Comparison of ENCODE assay signal across 9 mouse cellular contexts in genomic region chr6:72553079-72553412, GRCm38 (mm10). TPM values are rescaled to one million over a fixed set of nuclear protein-coding genes. Genes with fewer than 3 reads are reported as not detected.
DNase-seq lines count a peak whose midpoint lies in the region; ATAC-seq and TF ChIP-seq lines count a peak whose summit lies in the region.
"Had no signal": no experiment of that assay in that cellular context is flagged by ENCODE, and none has a peak within 500 bp of the region (broad histone marks: within the 10 kb centered on the region; RNA-seq: fewer than 3 reads in every experiment).

No protein-coding gene starts in this region.

- peaks cover 31% of the 10 kb centered on the region for H3K79me3 ChIP-seq in C2C12 (ENCODE audit: low read depth)

- H3K27ac ChIP-seq in heart, embryonic 10.5 days = peak overlapping the region; percentile 90
- peak overlapping the region; percentile 76 for H3K27ac ChIP-seq in forebrain, embryonic 12.5 days
- peak overlapping the region; percentile 65 for H3K27ac ChIP-seq in liver, embryonic 13.5 days

- TF ChIP-seq CTCF in C2C12 (IDR thresholded peaks at IDR 0.05; ENCODE audit: control insufficient read depth, insufficient read depth, insufficient read length) = no peak

- H3K36me3 ChIP-seq in heart, embryonic 10.5 days = no peaks in the 10 kb centered on the region
- peaks cover 17% of the 10 kb centered on the region for H3K36me3 ChIP-seq in C2C12 (ENCODE audit: control insufficient read depth, insufficient read depth)
- H3K36me3 ChIP-seq in forebrain, embryonic 12.5 days (replicated peaks) = no peaks in the 10 kb centered on the region
- no peaks in the 10 kb centered on the region for H3K36me3 ChIP-seq in liver, embryonic 13.5 days

- peak overlapping the region; percentile 57 for H3K4me3 ChIP-seq in heart, embryonic 10.5 days
- peak overlapping the region; percentile 18 for H3K4me3 ChIP-seq in C2C12 (ENCODE audit: insufficient read depth, poor library complexity, severe bottlenecking)
- H3K4me3 ChIP-seq in forebrain, embryonic 12.5 days (replicated peaks) = peak overlapping the region; percentile 41
- peak overlapping the region; percentile 53 for H3K4me3 ChIP-seq in liver, embryonic 13.5 days (replicated peaks)

- no peak for DNase-seq in heart, embryonic 10.5 days (ENCODE audit: low spot score)
- no peak for DNase-seq in heart, postnatal 4 days
- DNase-seq in liver, embryonic 13.5 days = no peak
- DNase-seq in ovary, adult 18-20 months (ENCODE audit: low spot score) = no peak
- no peak for DNase-seq in embryo, embryonic 10.5 days (ENCODE audit: low spot score)
- DNase-seq in yolk sac, embryonic 10.5 days (ENCODE audit: low spot score) = no peak
- DNase-seq: cerebellum, adult 9-11 months had no signal

- H3K79me2 ChIP-seq in C2C12 (ENCODE audit: control insufficient read depth, insufficient read depth) = peaks cover 62% of the 10 kb centered on the region

- ATAC-seq in forebrain, embryonic 12.5 days (ENCODE audit: low FRiP score) = no peak
- ATAC-seq in liver, embryonic 13.5 days (ENCODE audit: low read depth) = peak; percentile 8; the same call in 1 of the 2 replicates

- peaks cover 33% of the 10 kb centered on the region for H3K4me1 ChIP-seq in heart, embryonic 10.5 days
- H3K4me1 ChIP-seq in forebrain, embryonic 12.5 days = peaks cover 17% of the 10 kb centered on the region
- peaks cover 53% of the 10 kb centered on the region for H3K4me1 ChIP-seq in liver, embryonic 13.5 days (replicated peaks)

- 20% methylated on average over 8 of the region's 8 CpGs for WGBS in heart, embryonic 10.5 days
- WGBS in forebrain, embryonic 12.5 days = 17% methylated on average over 8 of the region's 8 CpGs
- WGBS in liver, embryonic 13.5 days (ENCODE audit: insufficient replicate concordance) = 21% methylated on average over 8 of the region's 8 CpGs

- no peaks in the 10 kb centered on the region for H3K9me3 ChIP-seq in heart, embryonic 10.5 days
- no peaks in the 10 kb centered on the region for H3K9me3 ChIP-seq in forebrain, embryonic 12.5 days
- H3K9me3 ChIP-seq in liver, embryonic 13.5 days (replicated peaks) = no peaks in the 10 kb centered on the region

- peak overlapping the region; percentile 47 for H3ac ChIP-seq in C2C12 (ENCODE audit: control insufficient read depth, insufficient read length, low read depth)

- no peaks in the 10 kb centered on the region for H3K27me3 ChIP-seq in heart, embryonic 10.5 days (ENCODE audit: insufficient read depth, poor library complexity, severe bottlenecking)
- no peaks in the 10 kb centered on the region for H3K27me3 ChIP-seq in C2C12 (ENCODE audit: control insufficient read depth, insufficient read depth, insufficient read length)
- no peaks in the 10 kb centered on the region; the same call in 1 of the 2 replicates for H3K27me3 ChIP-seq in forebrain, embryonic 12.5 days
- H3K27me3 ChIP-seq in liver, embryonic 13.5 days = 0 out of 2 replicates have a peak, but pooled peaks cover 6% of the 10 kb centered on the region

- peak overlapping the region; percentile 70 for H3K4me2 ChIP-seq in forebrain, embryonic 12.5 days
- H3K4me2 ChIP-seq in liver, embryonic 13.5 days = peak overlapping the region; percentile 75

- H3K9ac ChIP-seq in forebrain, embryonic 12.5 days = peak overlapping the region; percentile 59
- H3K9ac ChIP-seq in liver, embryonic 13.5 days = peak overlapping the region; percentile 64

TF ChIP-seq in C2C12, 6 proteins besides CTCF, POLR2A, EP300 and RAD21:
- TF ChIP-seq MYOG (IDR thresholded peaks at IDR 0.05; ENCODE audit: control insufficient read depth, extremely low read depth, insufficient read length) (no peak), FOSL1 (IDR thresholded peaks at IDR 0.05; ENCODE audit: insufficient read depth, low read length, poor library complexity, severe bottlenecking) (no peak)

RNA-seq across cellular contexts. Expression of gene Capg, which starts 8.9 kb away (rescaled TPM):
- polyA plus RNA-seq in heart, embryonic 10.5 days (2016; fragmentation: Nextera tagmentation; extraction: Ambion mirVana) = 23.2 and 23.8 TPM in 2 replicates
- total RNA-seq in heart, postnatal 4 days (2021) = 10 to 100 TPM; 11.5 to 12.9 TPM
- polyA plus RNA-seq in C2C12 (2012; fragmentation: generic; extraction: Trizol) = 487 TPM
- 4.1 and 5.4 TPM in 2 replicates for polyA plus RNA-seq in forebrain, embryonic 12.5 days (2016; fragmentation: Nextera tagmentation; extraction: Ambion mirVana)
- polyA plus RNA-seq in liver, embryonic 13.5 days (2015; fragmentation: Nextera tagmentation; extraction: Ambion mirVana) = 13.9 and 15.2 TPM in 2 replicates

RNA-seq across cellular contexts. Expression of gene Sh2d6, which starts 31.5 kb away (rescaled TPM):
- polyA plus RNA-seq in heart, embryonic 10.5 days (2016; fragmentation: Nextera tagmentation; extraction: Ambion mirVana) = 0.15 TPM in 1 of 2 replicates, not detected in the other
- total RNA-seq in heart, postnatal 4 days (2021) = under 1 TPM in 1 of 2 experiments, not detected in 1; 0.20 TPM
- polyA plus RNA-seq in C2C12 (2012; fragmentation: generic; extraction: Trizol) = 0.26 TPM
- polyA plus RNA-seq in forebrain, embryonic 12.5 days (2016; fragmentation: Nextera tagmentation; extraction: Ambion mirVana) = 0.40 and 0.47 TPM in 2 replicates
- not detected in 2 replicates for polyA plus RNA-seq in liver, embryonic 13.5 days (2015; fragmentation: Nextera tagmentation; extraction: Ambion mirVana)

RNA-seq across cellular contexts. Expression of gene Elmod3, which starts 45.2 kb away (rescaled TPM):
- 12.9 and 13.3 TPM in 2 replicates for polyA plus RNA-seq in heart, embryonic 10.5 days (2016; fragmentation: Nextera tagmentation; extraction: Ambion mirVana)
- total RNA-seq in heart, postnatal 4 days (2021) = 10 to 100 TPM in 1 of 2 experiments, 1 to 10 TPM in 1; 7.6 to 10.2 TPM
- polyA plus RNA-seq in C2C12 (2012; fragmentation: generic; extraction: Trizol) = 5.1 TPM
- polyA plus RNA-seq in forebrain, embryonic 12.5 days (2016; fragmentation: Nextera tagmentation; extraction: Ambion mirVana) = 16.0 and 16.2 TPM in 2 replicates
- 5.1 and 6.1 TPM in 2 replicates for polyA plus RNA-seq in liver, embryonic 13.5 days (2015; fragmentation: Nextera tagmentation; extraction: Ambion mirVana)

RNA-seq across cellular contexts. Expression of gene Retsat, which starts 45.2 kb away (rescaled TPM):
- 13.5 and 17.0 TPM in 2 replicates for polyA plus RNA-seq in heart, embryonic 10.5 days (2016; fragmentation: Nextera tagmentation; extraction: Ambion mirVana)
- total RNA-seq in heart, postnatal 4 days (2021) = 100 to 1,000 TPM in 1 of 2 experiments, 10 to 100 TPM in 1; 91.3 to 105 TPM
- 20.8 TPM for polyA plus RNA-seq in C2C12 (2012; fragmentation: generic; extraction: Trizol)
- 4.6 and 5.3 TPM in 2 replicates for polyA plus RNA-seq in forebrain, embryonic 12.5 days (2016; fragmentation: Nextera tagmentation; extraction: Ambion mirVana)
- 13.2 and 14.6 TPM in 2 replicates for polyA plus RNA-seq in liver, embryonic 13.5 days (2015; fragmentation: Nextera tagmentation; extraction: Ambion mirVana)

Comparison
In these comparisons a context has a peak if more than half of its experiments do, and no peak if none do; other contexts are left out.
1. RNA of gene Capg, which starts 8.9 kb away (polyA plus RNA-seq): 487 TPM in C2C12 (single experiment); 23.2 to 23.8 TPM in heart, embryonic 10.5 days, 13.9 to 15.2 TPM in liver, embryonic 13.5 days and 4.1 to 5.4 TPM in forebrain, embryonic 12.5 days; every median in the first group is over 10 times any median in the second.
2. Peak in every context shown above with its lines, with median percentiles within 50 percentile points of each other: H3K27ac ChIP-seq and H3K4me3 ChIP-seq.